Mouse (Mus musculus) inflammation-experienced regulatory T-cells, adult 6 months (primary cell): Measurements from ENCODE around the gene Vmn1r206. TPM values are rescaled to one million over a fixed set of nuclear protein-coding genes. Genes with fewer than 3 reads are reported as not detected.
"Not testable (repeated sequence)": the region's sequence is repeated elsewhere in the genome, so short reads cannot be mapped to it uniquely, and the experiment has no call there.

Experiments used
- ATAC-seq: one replicate; pipeline ENCODE4 v1.8.0; 2017
- polyA plus RNA-seq, 3 experiments: library from polyadenylated mRNA; unstranded; fragments of 100-300 nt; shearing (Covaris generic); gene quantifications; one replicate each; pipeline ENCODE4 v1.2.1; 2017

Vmn1r206 gene
- not detected for polyA plus RNA-seq

- not testable (repeated sequence) for ATAC-seq
These were observed at the start of gene Vmn1r206 for GRCm38 (mm10) chr13:22624151-22624550. TSS of gene Vmn1r206 (minus strand) at chr13:22624251.

DNA sequence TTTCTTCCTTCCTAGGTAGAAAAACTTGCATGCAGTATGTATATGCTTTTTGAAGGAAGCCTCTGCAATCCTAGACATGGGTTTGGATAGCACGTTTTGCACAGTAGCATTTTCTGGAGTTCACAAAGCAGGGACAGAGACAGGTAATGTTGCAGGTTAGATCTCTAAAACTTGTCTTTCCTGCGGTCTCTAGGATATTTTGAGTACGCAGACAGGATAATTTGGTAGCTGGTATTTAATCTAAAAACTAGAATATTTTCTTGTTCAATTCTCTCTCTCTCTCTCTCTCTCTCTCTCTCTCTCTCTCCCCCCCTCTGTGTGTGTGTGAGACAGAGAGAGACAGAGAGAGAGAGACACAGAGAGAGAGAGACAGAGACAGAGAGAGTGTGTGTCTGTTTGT is 31.2 kb downstream of the Vmn1r206 start, which contains the start of gene Vmn1r205:
Vmn1r205 (minus strand) TSS at position 101 of the 400 bp plus-strand sequence.
- no peak for ATAC-seq

- not testable (repeated sequence) for ATAC-seq
These were observed 40.7 kb downstream of the Vmn1r206 start for GRCm38 (mm10) chr13:22583336-22583735.

GRCm38 (mm10) chr13:22574911-22575310 is 49.1 kb downstream of the Vmn1r206 start:
- not testable (repeated sequence) for ATAC-seq

Other genes with a start within 250 kb of the Vmn1r206 start
- not detected for gene Vmn1r199, start 244.4 kb downstream of the Vmn1r206 start, polyA plus RNA-seq
- gene Vmn1r200, start 233.9 kb downstream of the Vmn1r206 start, polyA plus RNA-seq, result not detected
- under 1 TPM in 1 of 3 experiments, not detected in 2; 0.07 TPM for gene Vmn1r201, start 152.3 kb downstream of the Vmn1r206 start, polyA plus RNA-seq
- not detected for gene Vmn1r202, start 118.9 kb downstream of the Vmn1r206 start, polyA plus RNA-seq
- under 1 TPM in 2 of 3 experiments, not detected in 1; 0.17 to 0.18 TPM for gene Vmn1r203, start 106.1 kb downstream of the Vmn1r206 start, polyA plus RNA-seq
- gene Vmn1r204, start 71.1 kb downstream of the Vmn1r206 start, polyA plus RNA-seq, result not detected
- not detected for gene Vmn1r205, start 31.3 kb downstream of the Vmn1r206 start, polyA plus RNA-seq
- gene Vmn1r207-ps, start 105.4 kb upstream of the Vmn1r206 start, polyA plus RNA-seq, result under 1 TPM in 1 of 3 experiments, not detected in 2; 0.08 TPM
- not detected for gene Vmn1r208, start 153.1 kb upstream of the Vmn1r206 start, polyA plus RNA-seq
- not detected for gene Vmn1r209, start 185.4 kb upstream of the Vmn1r206 start, polyA plus RNA-seq
- not detected for gene Vmn1r210, start 207.1 kb upstream of the Vmn1r206 start, polyA plus RNA-seq
- not detected for gene Vmn1r211, start 233.3 kb upstream of the Vmn1r206 start, polyA plus RNA-seq